Mouse (Mus musculus) CH12.LX (cell line): ENCODE results near the gene Znrf3. TPM values are rescaled to one million over a fixed set of nuclear protein-coding genes. Genes with fewer than 3 reads are reported as not detected.

ENCODE experiments used
- DNase-seq: peaks from one replicate; pipeline ENCODE4 v3.0.0-alpha.2; 2013; ENCODE audit errors: extremely low read depth
- H3K27ac ChIP-seq: 2 replicates; pipeline ENCODE4 v1.5.1; 2012; ENCODE audit warnings: low read depth, mild to moderate bottlenecking, control low read depth, moderate library complexity; ENCODE audit not compliant: insufficient read depth
- H3K27me3 ChIP-seq: replicated peaks from 2 replicates; pipeline ENCODE3; 2012; ENCODE audit warnings: inconsistent platforms
- H3K36me3 ChIP-seq, 2 experiments: replicated peaks in 1 of 2; 2 replicates each; pipeline versions ENCODE3 to v1.6.1; 2012; ENCODE audit warnings: inconsistent platforms in 1 of 2, low read length in 1 of 2, mild to moderate bottlenecking in 1 of 2, mixed read lengths in 1 of 2, moderate library complexity in 1 of 2; ENCODE audit not compliant: control insufficient read depth in 1 of 2, insufficient read depth in 1 of 2
- H3K4me1 ChIP-seq, 2 experiments: 2 replicates each; pipeline ENCODE4 v1.6.1; 2012; ENCODE audit warnings: inconsistent platforms in 1 of 2, moderate library complexity in 1 of 2; ENCODE audit not compliant: insufficient read depth in 2 of 2, control insufficient read depth in 1 of 2
- H3K4me2 ChIP-seq: 2 replicates; pipeline ENCODE4 v1.6.1; 2012; ENCODE audit warnings: low read depth, mild to moderate bottlenecking, control low read depth; ENCODE audit not compliant: poor library complexity, insufficient read depth, severe bottlenecking
- H3K4me3 ChIP-seq, 3 experiments: fragments of 150-350 bp in 1 of 3; sonication (generic) in 1 of 3; replicated peaks in 1 of 3; 2 replicates each; pipeline versions ENCODE3 to v1.5.1; 2011 to 2012; ENCODE audit warnings: low read depth in 2 of 3, low read length in 2 of 3, mild to moderate bottlenecking in 2 of 3, moderate library complexity in 2 of 3, control low read depth in 1 of 3, improper control_type of control experiment in 1 of 3, inconsistent platforms in 1 of 3, mixed read lengths in 1 of 3; ENCODE audit not compliant: poor library complexity in 1 of 3
- H3K79me2 ChIP-seq: replicated peaks from 2 replicates; pipeline ENCODE4 v1.6.1; 2012; ENCODE audit warnings: mild to moderate bottlenecking, moderate library complexity; ENCODE audit not compliant: control insufficient read depth, poor library complexity, insufficient read depth, severe bottlenecking; ENCODE audit errors: extremely low read depth
- H3K9ac ChIP-seq: 2 replicates; pipeline ENCODE4 v1.6.1; 2012; ENCODE audit warnings: low read depth, mild to moderate bottlenecking, control low read depth, moderate library complexity; ENCODE audit not compliant: insufficient read depth
- H3K9me3 ChIP-seq: replicated peaks from 2 replicates; pipeline ENCODE3; 2012; ENCODE audit warnings: low read length, inconsistent platforms, mixed read lengths
- CHD1 ChIP-seq: IDR thresholded peaks from 2 replicates; pipeline ENCODE4 v1.6.1; 2012; ENCODE audit warnings: low read depth, low read length, improper control_type of control experiment, inconsistent platforms
- CTCF ChIP-seq, 2 experiments: IDR thresholded peaks in 1 of 2; conservative IDR thresholded peaks in 1 of 2; 2 replicates each; pipeline ENCODE4 v1.5.1; 2011 to 2012; ENCODE audit warnings: low read depth in 2 of 2, low read length in 2 of 2, improper control_type of control experiment in 1 of 2, inconsistent platforms in 1 of 2, mild to moderate bottlenecking in 1 of 2, moderate library complexity in 1 of 2
- ELF1 ChIP-seq: IDR thresholded peaks from 2 replicates; pipeline ENCODE4 v1.6.1; 2014; ENCODE audit warnings: low read depth, mild to moderate bottlenecking, inconsistent platforms, low read length, improper control_type of control experiment
- JUN ChIP-seq: IDR thresholded peaks from 2 replicates; pipeline ENCODE4 v1.6.1; 2011; ENCODE audit warnings: low read depth, mild to moderate bottlenecking, low read length, improper control_type of control experiment, moderate library complexity; ENCODE audit not compliant: insufficient read depth
- JUND ChIP-seq: conservative IDR thresholded peaks from 2 replicates; pipeline ENCODE4 v1.6.1; 2011; ENCODE audit warnings: low read depth, low read length, improper control_type of control experiment
- MAFK ChIP-seq: IDR thresholded peaks from 2 replicates; pipeline ENCODE4 v1.6.1; 2011; ENCODE audit warnings: low read length, improper control_type of control experiment; ENCODE audit not compliant: insufficient replicate concordance
- MEF2A ChIP-seq: IDR thresholded peaks from 2 replicates; pipeline ENCODE4 v1.6.1; 2014; ENCODE audit warnings: low read depth, mild to moderate bottlenecking, inconsistent platforms, low read length, improper control_type of control experiment, borderline replicate concordance
- MXI1 ChIP-seq: IDR thresholded peaks from 2 replicates; pipeline ENCODE4 v1.6.1; 2011; ENCODE audit warnings: mild to moderate bottlenecking, low read depth, low read length, improper control_type of control experiment
- NELFE ChIP-seq: IDR thresholded peaks from 2 replicates; pipeline ENCODE4 v1.6.1; 2011; ENCODE audit warnings: low read depth, low read length, improper control_type of control experiment
- NRF1 ChIP-seq: IDR thresholded peaks from 2 replicates; pipeline ENCODE4 v1.6.1; 2014; ENCODE audit warnings: low read depth, mild to moderate bottlenecking, inconsistent platforms, low read length, improper control_type of control experiment, moderate library complexity
- POLR2A ChIP-seq: IDR thresholded peaks from 2 replicates; pipeline ENCODE4 v1.6.1; 2011; ENCODE audit warnings: low read depth, mild to moderate bottlenecking, improper control_type of control experiment, low read length
- RAD21 ChIP-seq: IDR thresholded peaks from 2 replicates; pipeline ENCODE4 v1.6.1; 2011; ENCODE audit warnings: low read depth, mild to moderate bottlenecking, low read length, improper control_type of control experiment, moderate library complexity
- SIN3A ChIP-seq: IDR thresholded peaks from 2 replicates; pipeline ENCODE4 v1.6.1; 2012; ENCODE audit warnings: low read length, improper control_type of control experiment, inconsistent platforms
- SMC3 ChIP-seq: IDR thresholded peaks from 2 replicates; pipeline ENCODE4 v1.6.1; 2011; ENCODE audit warnings: low read depth, low read length, improper control_type of control experiment
- TBP ChIP-seq: conservative IDR thresholded peaks from 2 replicates; pipeline ENCODE4 v1.6.1; 2011; ENCODE audit warnings: low read depth, low read length, improper control_type of control experiment
- dilution Hi-C: fragments of 300-500 bp; cut with MboI; formaldehyde crosslinking; loops from 2 replicates; pipeline ENCODE4 v1.14.3; 2020; ENCODE audit warnings: low sequenced_read_pairs; ENCODE audit not compliant: extremely low pct_unique_long_range_greater_than_20kb, extremely low pct_ligation_motif_present
- in situ Hi-C: fragments of 300-500 bp; cut with MboI; formaldehyde crosslinking; loops from 3 replicates; pipeline ENCODE4 v1.14.3; 2019; ENCODE audit warnings: low sequenced_read_pairs, low pct_ligation_motif_present, low pct_unique_long_range_greater_than_20kb, mixed read lengths
- polyA plus RNA-seq: library from polyadenylated mRNA; unstranded; fragments of >175 nt; gene quantifications from 2 replicates; pipeline ENCODE4 v1.2.1, GENCODE M21; 2012; ENCODE audit warnings: low read depth; ENCODE audit not compliant: insufficient read length
- total RNA-seq, 2 experiments: library from RNA; depleted of rRNA; stranded (reverse); fragments of 300-350 nt in 1 of 2; fragments of >200 nt in 1 of 2; gene quantifications; 2 replicates each; pipeline ENCODE4 v1.2.3; 2012 to 2014

Gene Znrf3
- total and polyA plus RNA-seq, 3 experiments = 1.1 to 2.7 (median 1.3) TPM

- dilution Hi-C loops (no loop called here), in situ Hi-C loops (no loop called here)
- Histone ChIP-seq H3K4me2 (no peak overlapping the region), H3K36me3 (no peaks in the 10 kb centered on the region), H3K27me3 (peaks cover 11% of the 10 kb centered on the region), H3K4me3 (no peak overlapping the region), H3K9me3 (peaks cover 2% of the 10 kb centered on the region), H3K79me2 (no peaks in the 10 kb centered on the region), H3K4me1 (peaks cover 4 to 62% of the 10 kb centered on the region in 2 experiments), H3K9ac (no peak overlapping the region), H3K27ac (no peak overlapping the region)
- peak; percentile 19 for TF ChIP-seq SMC3
- no peak for TF ChIP-seq JUND
- TF ChIP-seq CTCF (conservative IDR thresholded peaks at IDR 0.05 in 1 of 2, IDR thresholded peaks at IDR 0.05 in 1 of 2; ENCODE audit: low read depth in 2 of 2, low read length in 2 of 2) = peak in 1 of 2 experiments; percentile 30; a peak in 2 of 4 replicates
- no peak for DNase-seq
These were observed 187.3 kb downstream of the Znrf3 start for GRCm38 (mm10) chr11:5257151-5257862.

GRCm38 (mm10) chr11:5255509-5256014, 189.1 kb downstream of the Znrf3 start:
- Histone ChIP-seq H3K4me3 (no peak overlapping the region), H3K27me3 (peaks cover 7% of the 10 kb centered on the region), H3K79me2 (no peaks in the 10 kb centered on the region), H3K9ac (no peak overlapping the region), H3K36me3 (peaks cover 0 to 3% of the 10 kb centered on the region in 2 experiments)
- DNase-seq = no peak
- TF ChIP-seq ELF1 (no peak), NELFE (no peak), MXI1 (no peak), POLR2A (no peak), CTCF (conservative IDR thresholded peaks at IDR 0.05 in 1 of 2, IDR thresholded peaks at IDR 0.05 in 1 of 2; ENCODE audit: low read depth in 2 of 2, low read length in 2 of 2) (no peak), SIN3A (no peak), JUN (no peak), MAFK (no peak), RAD21 (no peak), NRF1 (no peak), TBP (no peak), MEF2A (no peak), SMC3 (no peak), CHD1 (no peak)
- TF ChIP-seq, all 38 proteins: peak for 0
- Histone ChIP-seq H3K9me3 (peaks cover 2% of the 10 kb centered on the region), H3K4me2 (no peak overlapping the region), H3K4me1 (peaks cover 4 to 61% of the 10 kb centered on the region in 2 experiments), H3K27ac (no peak overlapping the region)
- dilution Hi-C loops = no loop called here
- in situ Hi-C loops = no loop called here
